Mouse (Mus musculus) midbrain, embryonic 14.5 days (tissue): Measurements from ENCODE around the gene Grin3b. TPM values are rescaled to one million over a fixed set of nuclear protein-coding genes. Genes with fewer than 3 reads are reported as not detected.
A peak's percentile ranks its signal among the peaks of the same experiment; 100 is the strongest.

Source experiments
- ATAC-seq: fragments of 200-750 bp; cut with Nextera tagmentation; 2 replicates; pipeline ENCODE4 v1.8.0; 2017; ENCODE audit warnings: moderate number of reproducible peaks, moderate library complexity; ENCODE audit not compliant: low FRiP score, low TSS enrichment
- DNase-seq: peaks from one replicate; pipeline ENCODE4 v3.0.0-alpha.2; 2015
- H3K27ac ChIP-seq: fragments of 300-500 bp; sonication (generic); replicated peaks from 2 replicates; pipeline ENCODE4 v1.5.1; 2014; ENCODE audit warnings: mild to moderate bottlenecking, low read depth, low read length, moderate library complexity
- H3K27me3 ChIP-seq: fragments of 300-500 bp; sonication (generic); 2 replicates; pipeline ENCODE4 v1.6.1; 2014; ENCODE audit warnings: low read length, control low read depth, mixed read lengths; ENCODE audit not compliant: control insufficient read depth, insufficient read depth
- H3K36me3 ChIP-seq: fragments of 300-500 bp; sonication (generic); 2 replicates; pipeline ENCODE4 v1.6.1; 2014; ENCODE audit warnings: low read length, control low read depth; ENCODE audit not compliant: control insufficient read depth, insufficient read depth
- H3K4me1 ChIP-seq: fragments of 300-500 bp; sonication (generic); 2 replicates; pipeline ENCODE4 v1.6.1; 2014; ENCODE audit warnings: mild to moderate bottlenecking, antibody characterized with exemption, low read length, control low read depth; ENCODE audit not compliant: control insufficient read depth, insufficient read depth
- H3K4me2 ChIP-seq: fragments of 300-500 bp; sonication (generic); 2 replicates; pipeline ENCODE4 v1.6.1; 2014; ENCODE audit warnings: mild to moderate bottlenecking, low read length, moderate library complexity
- H3K4me3 ChIP-seq: fragments of 300-500 bp; sonication (generic); replicated peaks from 2 replicates; pipeline ENCODE4 v1.5.1; 2014; ENCODE audit warnings: low read depth, low read length
- H3K9ac ChIP-seq: fragments of 300-500 bp; sonication (generic); replicated peaks from 2 replicates; pipeline ENCODE4 v1.6.1; 2014; ENCODE audit warnings: mild to moderate bottlenecking, low read length, moderate library complexity
- H3K9me3 ChIP-seq: fragments of 300-500 bp; sonication (generic); 2 replicates; pipeline ENCODE4 v1.6.1; 2016; ENCODE audit warnings: low read length, control low read depth, mixed read lengths; ENCODE audit not compliant: control insufficient read depth
- WGBS: fragments of 180-500 bp; shearing (Covaris S2); extraction: QIAGEN DNeasy Blood & Tissue Kit; methylation state at CpG from one replicate; pipeline ENCODE4 v1.1.7; 2014; 5-methylcytosine and 5-hydroxymethylcytosine counted together
- polyA plus RNA-seq: library from polyadenylated mRNA; unstranded; fragments of >200 nt; fragmentation: Nextera tagmentation; extraction: Ambion mirVana; gene quantifications from 2 replicates; pipeline ENCODE4 v1.2.1, GENCODE M21; 2014

Gene Grin3b
- polyA plus RNA-seq: 0.39 and 0.53 TPM in 2 replicates

DNA sequence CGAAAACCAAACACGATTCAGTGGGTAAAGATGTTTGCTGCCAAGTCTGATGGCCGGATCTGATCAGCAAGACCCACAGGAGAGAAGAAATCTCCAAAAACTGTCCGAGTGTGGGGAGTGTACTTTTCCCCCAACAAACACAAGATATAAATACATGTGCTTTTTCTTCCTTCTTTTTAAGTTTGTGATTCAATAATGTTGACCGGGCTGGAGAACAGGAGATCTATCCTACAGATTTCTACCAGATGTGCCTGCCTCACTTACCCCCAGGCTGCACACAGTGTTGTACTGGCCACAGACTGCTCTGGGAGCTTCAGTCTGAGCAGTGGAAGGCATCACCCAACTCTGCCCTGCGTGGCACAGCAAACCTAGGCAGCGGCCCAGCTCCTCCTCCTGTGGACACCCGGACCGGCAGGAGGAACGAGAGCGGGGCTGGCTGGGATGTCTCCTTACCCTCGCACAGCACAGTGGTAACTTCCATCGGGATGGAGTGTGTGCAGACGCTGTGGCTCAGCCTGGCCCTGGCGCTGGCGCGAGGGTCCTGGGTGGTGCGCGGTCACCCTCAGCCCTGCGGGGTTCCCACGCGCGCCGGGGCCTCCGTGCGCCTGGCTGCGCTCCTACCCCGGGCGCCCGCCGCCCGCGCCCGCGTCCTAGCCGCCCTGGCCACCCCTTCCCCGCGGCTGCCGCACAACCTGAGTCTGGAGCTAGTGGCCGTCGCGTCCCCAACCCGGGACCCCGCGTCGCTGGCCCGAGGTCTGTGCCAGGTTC lies at the start of gene Grin3b:
Grin3b (plus strand) TSS at position 301 of the 768 bp plus-strand sequence.
- no peaks in the 10 kb centered on the region for H3K9me3 ChIP-seq
- peak within 1 kb of the TSS; percentile 22 for H3K4me3 ChIP-seq
- WGBS: 8% methylated on average over 47 of the region's 47 CpGs
- peaks cover 42% of the 10 kb centered on the region for H3K36me3 ChIP-seq
- peak within 1 kb of the TSS; percentile 48 for H3K4me2 ChIP-seq
- DNase-seq: no peak
- ATAC-seq: no peak
- H3K27me3 ChIP-seq: peaks cover 31% of the 10 kb centered on the region; the same call in 1 of the 2 replicates
- H3K9ac ChIP-seq: 0 out of 2 replicates have a peak within 1 kb of the TSS, but pooled peaks have one; percentile 6
- H3K27ac ChIP-seq: no peak within 1 kb of the TSS
- H3K4me1 ChIP-seq: no peaks in the 10 kb centered on the region; the same call in 1 of the 2 replicates

GRCm38 (mm10) chr10:79920958-79921535 lies 49.5 kb upstream of the Grin3b start, which contains the start of gene R3hdm4:
Gene R3hdm4, minus strand, starts transcription at chr10:79921208.
- Histone ChIP-seq H3K4me2 (peak within 1 kb of the TSS; percentile 42), H3K4me3 (peak within 1 kb of the TSS; percentile 24), H3K9me3 (no peaks in the 10 kb centered on the region), H3K27ac (no peak within 1 kb of the TSS), H3K9ac (peak within 1 kb of the TSS; percentile 39), H3K36me3 (no peaks in the 10 kb centered on the region), H3K27me3 (peaks cover 65% of the 10 kb centered on the region), H3K4me1 (peaks cover 12% of the 10 kb centered on the region)
- WGBS: 4% methylated on average over 41 of the region's 41 CpGs
- ATAC-seq (no peak), DNase-seq (no peak)

- peak overlapping the region; percentile 39 for H3K9ac ChIP-seq
- H3K4me1 ChIP-seq: peaks cover 14% of the 10 kb centered on the region; the same call in 1 of the 2 replicates
- DNase-seq: no peak
- peak overlapping the region; percentile 42 for H3K4me2 ChIP-seq
- H3K27ac ChIP-seq: no peak overlapping the region
- WGBS: under 1% methylated on average over 34 of the region's 34 CpGs
- H3K27me3 ChIP-seq: peaks cover 65% of the 10 kb centered on the region
- no peaks in the 10 kb centered on the region for H3K36me3 ChIP-seq
- ATAC-seq: no peak
- peak overlapping the region; percentile 24 for H3K4me3 ChIP-seq
- no peaks in the 10 kb centered on the region for H3K9me3 ChIP-seq
These were observed 48.9 kb upstream of the Grin3b start for GRCm38 (mm10) chr10:79921572-79921971.

- peaks cover 38% of the 10 kb centered on the region for H3K27me3 ChIP-seq
- H3K27ac ChIP-seq: 0 out of 2 replicates have a peak overlapping the region, but pooled peaks have one; percentile 9
- ATAC-seq (no peak), DNase-seq (peak; percentile 96)
- WGBS: 11% methylated on average over 29 of the region's 29 CpGs
- no peak overlapping the region for H3K4me3 ChIP-seq
- no peaks in the 10 kb centered on the region for H3K9me3 ChIP-seq
- H3K4me1 ChIP-seq: peaks cover 21% of the 10 kb centered on the region
- H3K36me3 ChIP-seq: no peaks in the 10 kb centered on the region
- H3K4me2 ChIP-seq: peak overlapping the region; percentile 88
- H3K9ac ChIP-seq: no peak overlapping the region
These were observed 45.3 kb upstream of the Grin3b start for GRCm38 (mm10) chr10:79924998-79925784.

- H3K4me2 ChIP-seq: peak overlapping the region; percentile 88
- H3K9ac ChIP-seq: peak overlapping the region; percentile 77
- H3K36me3 ChIP-seq: 0 out of 2 replicates have a peak, but pooled peaks cover 4% of the 10 kb centered on the region
- 0 out of 2 replicates have a peak overlapping the region, but pooled peaks have one; percentile 9 for H3K27ac ChIP-seq
- DNase-seq (no peak), ATAC-seq (no peak)
- peaks cover 21% of the 10 kb centered on the region for H3K4me1 ChIP-seq
- H3K4me3 ChIP-seq: peak overlapping the region; percentile 87
- H3K27me3 ChIP-seq: peaks cover 30% of the 10 kb centered on the region
- WGBS: 12% methylated on average over 15 of the region's 15 CpGs
- H3K9me3 ChIP-seq: no peaks in the 10 kb centered on the region
These were observed 44.6 kb upstream of the Grin3b start for GRCm38 (mm10) chr10:79925785-79926490.

DNA sequence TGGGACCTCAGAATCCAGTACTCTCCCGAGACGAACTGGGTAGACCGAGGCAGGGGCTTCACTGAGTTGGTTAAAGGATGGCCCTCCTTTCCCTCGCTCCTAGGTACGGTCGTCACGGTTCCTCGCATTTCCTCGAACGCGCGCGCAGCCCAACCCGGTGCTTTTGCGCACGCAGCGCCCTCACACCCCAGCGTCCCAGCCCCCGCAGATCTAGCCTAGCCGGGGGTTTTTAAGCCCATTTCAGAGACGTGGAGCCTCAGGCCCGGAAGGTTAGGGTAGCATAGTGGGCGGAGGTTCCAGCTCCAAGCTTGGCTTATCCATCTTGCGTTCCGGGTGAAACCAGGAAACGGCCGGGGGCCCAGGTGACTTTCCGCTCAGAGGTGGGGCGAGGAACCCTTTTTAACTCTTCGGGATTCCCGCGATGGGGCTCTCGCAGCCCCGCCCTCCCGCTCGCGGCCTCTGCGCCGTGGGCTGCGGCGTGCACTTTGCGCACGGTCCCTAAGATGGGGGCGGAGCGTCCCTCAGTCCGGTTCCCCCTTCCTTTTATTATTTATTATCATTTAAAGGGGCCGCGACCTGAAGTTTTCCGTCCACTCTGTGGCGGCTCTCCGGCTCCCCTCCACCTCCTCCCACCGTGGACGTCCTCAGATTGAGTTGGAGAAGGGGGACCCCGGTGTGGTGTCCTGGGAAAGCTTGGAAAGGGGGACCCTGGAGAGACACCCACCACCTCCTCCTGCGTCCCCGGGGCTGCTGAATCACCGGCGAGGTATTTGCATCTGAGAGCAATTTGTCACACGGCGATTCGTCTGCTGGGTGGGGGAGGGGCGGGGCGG lies 43.8 kb upstream of the Grin3b start, which contains the start of gene Arid3a:
Arid3a (plus strand) TSS at position 553 of the 833 bp plus-strand sequence.
- Histone ChIP-seq H3K27ac (peak within 1 kb of the TSS; percentile 88), H3K9me3 (no peaks in the 10 kb centered on the region), H3K9ac (peak within 1 kb of the TSS; percentile 77), H3K4me1 (peaks cover 16% of the 10 kb centered on the region), H3K27me3 (peaks cover 23% of the 10 kb centered on the region), H3K4me2 (peak within 1 kb of the TSS; percentile 88), H3K4me3 (peak within 1 kb of the TSS; percentile 87), H3K36me3 (0 out of 2 replicates have a peak, but pooled peaks cover 7% of the 10 kb centered on the region)
- peak; percentile 78 for ATAC-seq
- WGBS: under 1% methylated on average over 63 of the region's 63 CpGs
- peak; percentile 96 for DNase-seq

GRCm38 (mm10) chr10:79927324-79928029 lies 43.0 kb upstream of the Grin3b start:
- Histone ChIP-seq H3K36me3 (peaks cover 14% of the 10 kb centered on the region), H3K27ac (peak overlapping the region; percentile 88), H3K4me2 (peak overlapping the region; percentile 88), H3K9me3 (no peaks in the 10 kb centered on the region), H3K4me1 (peaks cover 14% of the 10 kb centered on the region), H3K27me3 (peaks cover 15% of the 10 kb centered on the region), H3K9ac (peak overlapping the region; percentile 77), H3K4me3 (peak overlapping the region; percentile 87)
- under 1% methylated on average over 54 of the region's 54 CpGs for WGBS
- DNase-seq: peak; percentile 76
- ATAC-seq: peak; percentile 46
